Mouse (Mus musculus): ENCODE measurements around the gene Rab28. TPM values are rescaled to one million over a fixed set of nuclear protein-coding genes. Genes with fewer than 3 reads are reported as not detected.
"Not testable (repeated sequence)": the region's sequence is repeated elsewhere in the genome, so short reads cannot be mapped to it uniquely, and the experiment has no call there.

The Rab28 gene
- total and polyA plus RNA-seq, 2 experiments from 2014 or later: 39.6 to 51.4 TPM

DNA sequence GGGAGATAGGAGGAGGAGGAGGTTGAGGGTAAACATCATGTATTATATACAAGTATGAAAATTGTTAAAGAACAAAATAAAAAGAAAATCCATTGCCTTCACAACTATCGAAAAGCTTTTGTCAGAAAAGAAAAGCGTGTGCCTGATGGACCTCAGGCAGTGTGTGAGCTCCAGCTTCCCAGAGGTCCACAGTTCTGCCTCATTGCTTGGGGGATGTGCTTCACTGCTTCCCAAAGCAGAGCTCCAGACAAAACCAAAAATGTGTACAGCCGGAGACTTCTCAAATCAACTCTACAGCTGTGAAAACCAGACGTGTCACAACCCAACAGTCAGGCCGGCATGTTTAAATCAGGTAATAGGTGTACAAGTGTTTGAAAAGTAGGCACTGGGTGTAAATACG lies 17.6 kb upstream of the Rab28 start:
- Histone ChIP-seq H3K9me3 (ENCODE audit: low read length) (no peaks in the 10 kb centered on the region), H3K27ac (ENCODE audit: low read depth, low read length) (no peak overlapping the region), H3K4me3 (ENCODE audit: low read depth, low read length) (no peak overlapping the region), H3K4me2 (ENCODE audit: low read depth, low read length, poor library complexity, severe bottlenecking) (no peak overlapping the region), H3K9ac (replicated peaks; ENCODE audit: low read length, poor library complexity, severe bottlenecking) (no peak overlapping the region), H3K36me3 (ENCODE audit: insufficient read depth, low read length) (no peaks in the 10 kb centered on the region), H3K4me1 (ENCODE audit: insufficient read depth, low read length) (no peaks in the 10 kb centered on the region), H3K27me3 (ENCODE audit: insufficient read depth, low read length) (no peaks in the 10 kb centered on the region)
- DNase-seq (ENCODE audit: low spot score) (no peak), ATAC-seq (ENCODE audit: low FRiP score) (no peak)
- TF ChIP-seq CTCF (IDR thresholded peaks at IDR 0.05): no peak
- 50% methylated on average over 6 of the region's 6 CpGs for WGBS

DNA sequence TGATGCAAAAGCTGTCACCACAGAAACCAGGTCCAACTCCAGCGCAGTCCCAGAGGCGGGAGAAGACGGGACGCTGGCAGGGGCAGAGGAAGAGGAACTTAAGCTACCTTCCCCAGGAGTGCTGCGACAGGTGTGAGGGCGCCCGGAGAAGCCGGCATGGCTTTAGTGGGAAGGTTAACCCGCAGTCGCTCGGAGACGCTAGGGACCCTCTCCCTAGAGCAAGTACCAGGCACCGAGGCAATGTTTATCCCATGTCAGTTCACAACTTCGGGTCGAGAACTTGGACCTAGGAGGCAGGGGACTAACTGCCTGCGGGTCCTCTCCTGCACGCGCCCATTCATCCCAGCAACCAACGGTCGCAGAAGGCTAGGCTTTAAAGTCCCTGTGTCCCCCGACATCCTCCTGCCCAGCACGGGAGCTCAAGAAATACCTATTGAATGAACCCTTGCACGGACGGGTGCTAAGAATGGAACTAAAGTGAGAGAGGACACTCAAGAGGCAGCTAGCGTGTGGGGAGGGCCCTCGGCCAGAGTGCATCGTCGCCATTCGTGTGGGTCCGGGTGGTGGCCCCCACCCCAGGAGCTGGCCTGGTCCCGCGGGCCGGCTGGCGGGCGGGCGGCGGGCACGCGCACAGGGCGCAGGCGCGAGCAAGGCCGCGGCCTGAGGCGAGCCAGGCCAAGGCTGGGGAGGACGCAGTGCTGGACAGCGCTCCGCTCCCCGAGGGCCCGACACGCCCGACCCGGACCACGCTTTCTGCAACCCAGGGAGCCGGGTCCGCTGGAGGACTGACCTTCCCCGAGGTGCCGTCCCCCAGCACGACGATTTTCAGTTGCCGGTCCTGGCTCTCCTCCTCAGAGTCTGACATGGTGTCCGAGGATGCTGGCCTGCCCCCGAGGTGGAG lies 592 bp downstream of the Rab28 start:
- no peaks in the 10 kb centered on the region for H3K9me3 ChIP-seq (ENCODE audit: low read length)
- no peaks in the 10 kb centered on the region for H3K27me3 ChIP-seq (ENCODE audit: insufficient read depth, low read length)
- peak; percentile 51 for DNase-seq (ENCODE audit: low spot score)
- 1% methylated on average over 62 of the region's 63 CpGs for WGBS
- peak overlapping the region; percentile 87 for H3K4me2 ChIP-seq (ENCODE audit: low read depth, low read length, poor library complexity, severe bottlenecking)
- H3K9ac ChIP-seq (replicated peaks; ENCODE audit: low read length, poor library complexity, severe bottlenecking): peak overlapping the region; percentile 96
- peak overlapping the region; percentile 98 for H3K4me3 ChIP-seq (ENCODE audit: low read depth, low read length)
- peak overlapping the region; percentile 93 for H3K27ac ChIP-seq (ENCODE audit: low read depth, low read length)
- TF ChIP-seq CTCF (IDR thresholded peaks at IDR 0.05): no peak
- no peaks in the 10 kb centered on the region for H3K4me1 ChIP-seq (ENCODE audit: insufficient read depth, low read length)
- no peaks in the 10 kb centered on the region for H3K36me3 ChIP-seq (ENCODE audit: insufficient read depth, low read length)
- peak; percentile 87 for ATAC-seq (ENCODE audit: low FRiP score)

DNA sequence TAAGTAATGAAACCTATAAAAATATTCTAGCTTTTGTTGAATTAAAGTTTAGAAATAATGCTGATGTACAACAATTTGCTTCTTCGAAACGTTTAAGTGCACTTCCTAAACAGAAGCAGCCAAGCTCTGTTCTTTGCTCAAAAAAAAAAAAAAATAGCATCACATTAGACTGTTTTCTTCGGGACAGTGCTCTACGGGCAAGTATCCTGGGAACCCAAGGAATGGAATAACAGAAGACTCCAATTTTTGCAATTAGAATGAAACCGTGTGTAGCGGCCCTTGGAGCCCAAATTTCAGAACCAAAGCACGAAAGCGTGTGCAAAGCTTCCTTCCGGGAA lies 1.2 kb downstream of the Rab28 start:
- ATAC-seq (ENCODE audit: low FRiP score) (no peak), DNase-seq (ENCODE audit: low spot score) (peak; percentile 43)
- Histone ChIP-seq H3K9me3 (ENCODE audit: low read length) (no peaks in the 10 kb centered on the region), H3K9ac (replicated peaks; ENCODE audit: low read length, poor library complexity, severe bottlenecking) (peak overlapping the region; percentile 96), H3K27me3 (ENCODE audit: insufficient read depth, low read length) (no peaks in the 10 kb centered on the region), H3K4me2 (ENCODE audit: low read depth, low read length, poor library complexity, severe bottlenecking) (peak overlapping the region; percentile 87), H3K4me1 (ENCODE audit: insufficient read depth, low read length) (no peaks in the 10 kb centered on the region), H3K4me3 (ENCODE audit: low read depth, low read length) (peak overlapping the region; percentile 98), H3K27ac (ENCODE audit: low read depth, low read length) (peak overlapping the region; percentile 93; the same call in 1 of the 2 replicates), H3K36me3 (ENCODE audit: insufficient read depth, low read length) (no peaks in the 10 kb centered on the region)
- TF ChIP-seq CTCF (IDR thresholded peaks at IDR 0.05): no peak
- 5% methylated on average over 9 of the region's 9 CpGs for WGBS

DNA sequence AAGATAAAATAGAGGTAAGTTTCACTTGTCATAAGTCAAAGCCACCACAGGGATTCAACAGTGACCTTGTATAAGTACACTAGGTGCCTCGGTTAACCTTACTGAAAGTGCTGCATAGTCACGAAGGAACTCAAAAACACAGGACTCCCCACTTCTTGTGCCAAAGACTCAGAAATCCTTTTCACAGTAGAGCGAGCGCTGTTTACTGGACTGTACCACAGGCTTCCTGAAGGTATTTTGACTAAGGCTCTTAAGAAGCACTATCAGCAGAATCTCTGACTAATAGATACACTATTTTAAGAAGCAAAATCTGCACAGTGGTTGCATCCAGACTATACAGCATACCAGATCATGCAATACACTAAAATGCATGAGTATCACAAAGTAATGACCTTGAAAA lies 6.9 kb downstream of the Rab28 start:
- ATAC-seq (ENCODE audit: low FRiP score); H3K4me1 ChIP-seq (ENCODE audit: insufficient read depth, low read length); DNase-seq (ENCODE audit: low spot score); H3K27me3 ChIP-seq (ENCODE audit: insufficient read depth, low read length); H3K9me3 ChIP-seq (ENCODE audit: low read length); H3K9ac ChIP-seq (replicated peaks; ENCODE audit: low read length, poor library complexity, severe bottlenecking); H3K4me3 ChIP-seq (ENCODE audit: low read depth, low read length); H3K27ac ChIP-seq (ENCODE audit: low read depth, low read length); H3K36me3 ChIP-seq (ENCODE audit: insufficient read depth, low read length); H3K4me2 ChIP-seq (ENCODE audit: low read depth, low read length, poor library complexity, severe bottlenecking): not testable (repeated sequence)
- WGBS: 81% methylated on average over 4 of the region's 4 CpGs

DNA sequence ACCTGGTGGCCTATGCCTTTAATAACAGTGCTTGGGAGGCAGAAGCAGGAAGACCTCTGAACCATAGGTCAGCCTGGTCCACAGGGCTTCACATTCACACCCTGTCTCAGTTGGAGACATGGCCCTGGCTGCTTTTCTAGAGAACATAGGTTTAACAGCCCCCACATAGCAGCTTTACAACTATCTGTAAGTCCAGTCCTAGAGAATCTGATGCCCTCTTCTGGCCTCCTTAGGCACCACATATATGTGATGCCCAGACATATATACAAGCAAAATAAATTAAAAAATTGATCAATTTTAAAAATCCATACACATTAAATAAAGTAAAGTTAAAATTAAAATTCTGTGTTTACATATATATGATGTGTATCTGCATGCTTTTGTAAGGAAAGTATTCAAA lies 10.0 kb downstream of the Rab28 start:
- no peak for ATAC-seq (ENCODE audit: low FRiP score)
- H3K4me1 ChIP-seq (ENCODE audit: insufficient read depth, low read length): no peaks in the 10 kb centered on the region
- no peak for DNase-seq (ENCODE audit: low spot score)
- no peaks in the 10 kb centered on the region for H3K36me3 ChIP-seq (ENCODE audit: insufficient read depth, low read length)
- TF ChIP-seq CTCF (IDR thresholded peaks at IDR 0.05): peak; percentile 33; the same call in 1 of the 2 replicates
- H3K4me3 ChIP-seq (ENCODE audit: low read depth, low read length): no peak overlapping the region
- H3K27me3 ChIP-seq (ENCODE audit: insufficient read depth, low read length): no peaks in the 10 kb centered on the region
- no peak overlapping the region for H3K9ac ChIP-seq (replicated peaks; ENCODE audit: low read length, poor library complexity, severe bottlenecking)
- H3K27ac ChIP-seq (ENCODE audit: low read depth, low read length): no peak overlapping the region
- no peak overlapping the region for H3K4me2 ChIP-seq (ENCODE audit: low read depth, low read length, poor library complexity, severe bottlenecking)
- H3K9me3 ChIP-seq (ENCODE audit: low read length): no peaks in the 10 kb centered on the region

DNA sequence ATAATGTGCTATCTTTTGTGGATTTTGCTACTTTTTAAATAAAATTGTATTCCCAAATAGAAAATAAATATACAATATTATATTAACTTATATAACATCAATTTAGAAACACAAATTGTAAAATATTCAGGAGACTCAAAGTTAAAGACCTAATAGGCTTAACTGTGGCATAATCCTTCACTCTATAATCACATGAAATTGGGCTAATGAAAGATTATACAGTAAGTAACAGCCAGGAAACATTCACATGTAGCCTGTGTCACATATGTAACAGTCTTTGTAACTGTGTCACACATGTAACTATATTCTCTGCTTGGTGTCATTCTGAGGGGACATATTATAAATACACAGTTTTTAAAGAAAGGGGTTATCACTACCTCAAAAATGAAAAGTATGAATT lies 22.9 kb downstream of the Rab28 start:
- Histone ChIP-seq H3K27ac (ENCODE audit: low read depth, low read length) (no peak overlapping the region), H3K27me3 (ENCODE audit: insufficient read depth, low read length) (no peaks in the 10 kb centered on the region), H3K4me2 (ENCODE audit: low read depth, low read length, poor library complexity, severe bottlenecking) (no peak overlapping the region), H3K9me3 (ENCODE audit: low read length) (no peaks in the 10 kb centered on the region), H3K36me3 (ENCODE audit: insufficient read depth, low read length) (no peaks in the 10 kb centered on the region), H3K4me1 (ENCODE audit: insufficient read depth, low read length) (no peaks in the 10 kb centered on the region), H3K9ac (replicated peaks; ENCODE audit: low read length, poor library complexity, severe bottlenecking) (no peak overlapping the region), H3K4me3 (ENCODE audit: low read depth, low read length) (no peak overlapping the region)
- ATAC-seq (ENCODE audit: low FRiP score) (no peak), DNase-seq (ENCODE audit: low spot score) (no peak)
- TF ChIP-seq CTCF (IDR thresholded peaks at IDR 0.05): no peak

Measured in midbrain, postnatal 0 days (tissue).